Mouse (Mus musculus) midbrain, embryonic 10.5 days (tissue): ENCODE data around the gene Gnai2. TPM values are rescaled to one million over a fixed set of nuclear protein-coding genes. Genes with fewer than 3 reads are reported as not detected.
"Not testable (repeated sequence)": the region's sequence is repeated elsewhere in the genome, so short reads cannot be mapped to it uniquely, and the experiment has no call there.

Source experiments
- DNase-seq: peaks from one replicate; pipeline ENCODE4 v3.0.0-alpha.2; 2017; ENCODE audit warnings: low spot score
- H3K27ac ChIP-seq: fragments of 300-500 bp; sonication (generic); replicated peaks from 2 replicates; pipeline ENCODE4 v1.5.1; 2016; ENCODE audit warnings: mild to moderate bottlenecking
- H3K27me3 ChIP-seq: fragments of 300-500 bp; sonication (generic); 2 replicates; pipeline ENCODE4 v1.6.1; 2016; ENCODE audit warnings: low read depth, mild to moderate bottlenecking; ENCODE audit not compliant: poor library complexity, severe bottlenecking
- H3K36me3 ChIP-seq: fragments of 300-500 bp; sonication (generic); 2 replicates; pipeline ENCODE4 v1.6.1; 2016; ENCODE audit warnings: mild to moderate bottlenecking, moderate library complexity
- H3K4me1 ChIP-seq: fragments of 300-500 bp; sonication (generic); 2 replicates; pipeline ENCODE4 v1.6.1; 2016
- H3K4me3 ChIP-seq: fragments of 300-500 bp; sonication (generic); 2 replicates; pipeline ENCODE4 v1.5.1; 2016; ENCODE audit warnings: mild to moderate bottlenecking, moderate library complexity
- H3K9me3 ChIP-seq: fragments of 300-500 bp; sonication (generic); replicated peaks from 2 replicates; pipeline ENCODE4 v1.6.1; 2016; ENCODE audit warnings: mild to moderate bottlenecking
- WGBS: fragments of 180-500 bp; shearing (Covaris S2); methylation state at CpG from one replicate; pipeline ENCODE4 v1.1.7; 2016; 5-methylcytosine and 5-hydroxymethylcytosine counted together
- polyA plus RNA-seq: library from polyadenylated mRNA; unstranded; fragments of >200 nt; fragmentation: Nextera tagmentation; extraction: Ambion mirVana; gene quantifications from 2 replicates; pipeline ENCODE4 v1.2.1, GENCODE M21; 2016

Gene Gnai2
- polyA plus RNA-seq, result 629 and 656 TPM in 2 replicates

GRCm38 (mm10) chr9:107635279-107636028, at the start of gene Gnai2:
TSS of gene Gnai2 (minus strand) at chr9:107635367.
- Histone ChIP-seq H3K27ac (peak within 1 kb of the TSS; percentile 98), H3K9me3 (no peaks in the 10 kb centered on the region), H3K4me3 (peak within 1 kb of the TSS; percentile 94), H3K27me3 (no peaks in the 10 kb centered on the region), H3K4me1 (peaks cover 90% of the 10 kb centered on the region), H3K36me3 (peaks cover 19% of the 10 kb centered on the region)
- peak; percentile 97 for DNase-seq
- WGBS, result 3% methylated on average over 38 of the region's 38 CpGs

- peaks cover 60% of the 10 kb centered on the region for H3K36me3 ChIP-seq
- no peak for DNase-seq
- peaks cover 19% of the 10 kb centered on the region for H3K27me3 ChIP-seq
- 94% methylated on average over 20 of the region's 20 CpGs for WGBS
- no peak overlapping the region for H3K4me3 ChIP-seq
- H3K4me1 ChIP-seq, result peaks cover 34% of the 10 kb centered on the region
- H3K9me3 ChIP-seq, result no peaks in the 10 kb centered on the region
- H3K27ac ChIP-seq, result no peak overlapping the region
Observed at GRCm38 (mm10) chr9:107682405-107682804, 47.2 kb upstream of the Gnai2 start.

GRCm38 (mm10) chr9:107679501-107679900, 44.3 kb upstream of the Gnai2 start, which contains the start of gene Gnat1:
TSS of gene Gnat1 (minus strand) at chr9:107679712.
- WGBS, result 43% methylated on average over 5 of the region's 5 CpGs
- H3K36me3 ChIP-seq, result peaks cover 31% of the 10 kb centered on the region

GRCm38 (mm10) chr9:107678861-107679260, 43.7 kb upstream of the Gnai2 start:
- peaks cover 46% of the 10 kb centered on the region for H3K27me3 ChIP-seq
- no peak for DNase-seq
- peaks cover 24% of the 10 kb centered on the region for H3K36me3 ChIP-seq
- H3K27ac ChIP-seq, result no peak overlapping the region
- 93% methylated on average over 2 of the region's 2 CpGs for WGBS
- H3K4me3 ChIP-seq, result no peak overlapping the region
- peaks cover 36% of the 10 kb centered on the region for H3K4me1 ChIP-seq
- no peaks in the 10 kb centered on the region for H3K9me3 ChIP-seq

More at GRCm38 (mm10) chr9:107679501-107679900, 44.3 kb upstream of the Gnai2 start, which contains the start of gene Gnat1:
- H3K27me3 ChIP-seq, result peaks cover 40% of the 10 kb centered on the region
- peaks cover 36% of the 10 kb centered on the region for H3K4me1 ChIP-seq
- H3K9me3 ChIP-seq, result no peaks in the 10 kb centered on the region
- H3K4me3 ChIP-seq, result no peak within 1 kb of the TSS
- peak within 1 kb of the TSS; percentile 50; the same call in 1 of the 2 replicates for H3K27ac ChIP-seq
- DNase-seq, result no peak

GRCm38 (mm10) chr9:107677819-107678526, 42.8 kb upstream of the Gnai2 start:
- not testable (repeated sequence) for H3K9me3 ChIP-seq, H3K4me3 ChIP-seq, H3K27ac ChIP-seq
- Histone ChIP-seq H3K36me3 (peaks cover 15% of the 10 kb centered on the region), H3K4me1 (peaks cover 36% of the 10 kb centered on the region), H3K27me3 (peaks cover 50% of the 10 kb centered on the region)
- peak; percentile 65 for DNase-seq
- WGBS, result 41% methylated on average over 14 of the region's 14 CpGs

GRCm38 (mm10) chr9:107677091-107677784, 42.1 kb upstream of the Gnai2 start:
- 20% methylated on average over 17 of the region's 17 CpGs for WGBS
- H3K4me3 ChIP-seq, result peak overlapping the region; percentile 54; the same call in 1 of the 2 replicates
- peaks cover 8% of the 10 kb centered on the region for H3K36me3 ChIP-seq
- H3K9me3 ChIP-seq, result no peaks in the 10 kb centered on the region
- peaks cover 50% of the 10 kb centered on the region for H3K27me3 ChIP-seq
- H3K4me1 ChIP-seq, result peaks cover 36% of the 10 kb centered on the region
- no peak overlapping the region for H3K27ac ChIP-seq
- peak; percentile 57 for DNase-seq

- Histone ChIP-seq H3K4me1 (peaks cover 34% of the 10 kb centered on the region), H3K36me3 (no peaks in the 10 kb centered on the region; the same call in 1 of the 2 replicates), H3K27me3 (peaks cover 50% of the 10 kb centered on the region), H3K27ac (peak overlapping the region; percentile 46; the same call in 1 of the 2 replicates), H3K9me3 (no peaks in the 10 kb centered on the region), H3K4me3 (peak overlapping the region; percentile 54)
- DNase-seq, result no peak
- WGBS, result 2% methylated on average over 25 of the region's 25 CpGs
Observed at GRCm38 (mm10) chr9:107676302-107676701, 41.1 kb upstream of the Gnai2 start.

- Histone ChIP-seq H3K36me3 (no peaks in the 10 kb centered on the region), H3K4me3 (peak overlapping the region; percentile 54), H3K4me1 (peaks cover 33% of the 10 kb centered on the region), H3K9me3 (no peaks in the 10 kb centered on the region), H3K27ac (peak overlapping the region; percentile 46; the same call in 1 of the 2 replicates), H3K27me3 (peaks cover 50% of the 10 kb centered on the region)
- under 1% methylated on average over 39 of the region's 39 CpGs for WGBS
- peak; percentile 86 for DNase-seq
Observed at GRCm38 (mm10) chr9:107675671-107676301, 40.6 kb upstream of the Gnai2 start.

GRCm38 (mm10) chr9:107674609-107675429, 39.7 kb upstream of the Gnai2 start:
- Histone ChIP-seq H3K9me3 (no peaks in the 10 kb centered on the region), H3K4me3 (no peak overlapping the region), H3K4me1 (peaks cover 42% of the 10 kb centered on the region), H3K36me3 (no peaks in the 10 kb centered on the region), H3K27me3 (peaks cover 50% of the 10 kb centered on the region), H3K27ac (no peak overlapping the region)
- no peak for DNase-seq
- 51% methylated on average over 9 of the region's 9 CpGs for WGBS

GRCm38 (mm10) chr9:107670259-107670658, 35.1 kb upstream of the Gnai2 start:
- H3K4me1 ChIP-seq, result peaks cover 58% of the 10 kb centered on the region
- no peak for DNase-seq
- WGBS, result 56% methylated on average over 5 of the region's 5 CpGs
- peaks cover 63% of the 10 kb centered on the region for H3K27me3 ChIP-seq
- no peaks in the 10 kb centered on the region for H3K36me3 ChIP-seq
- H3K9me3 ChIP-seq, result no peaks in the 10 kb centered on the region
- H3K4me3 ChIP-seq, result no peak overlapping the region
- H3K27ac ChIP-seq, result no peak overlapping the region; the same call in 1 of the 2 replicates

GRCm38 (mm10) chr9:107669480-107669945, 34.3 kb upstream of the Gnai2 start, which contains the start of gene Slc38a3:
TSS of gene Slc38a3 (minus strand) at chr9:107669530.
- Histone ChIP-seq H3K27ac (peak within 1 kb of the TSS; percentile 84), H3K27me3 (peaks cover 61% of the 10 kb centered on the region), H3K36me3 (no peaks in the 10 kb centered on the region), H3K4me1 (peaks cover 60% of the 10 kb centered on the region), H3K9me3 (no peaks in the 10 kb centered on the region), H3K4me3 (peak within 1 kb of the TSS; percentile 65; the same call in 1 of the 2 replicates)
- DNase-seq, result no peak
- 85% methylated on average over 9 of the region's 9 CpGs for WGBS
